Mouse (Mus musculus) hindbrain, embryonic 12.5 days (tissue): Measurements from ENCODE around the gene Gm10320. TPM values are rescaled to one million over a fixed set of nuclear protein-coding genes. Genes with fewer than 3 reads are reported as not detected.

Experiments used
- ATAC-seq: fragments of 200-750 bp; cut with Nextera tagmentation; 2 replicates; pipeline ENCODE4 v1.8.0; 2017; ENCODE audit warnings: moderate TSS enrichment; ENCODE audit not compliant: low FRiP score
- H3K27ac ChIP-seq: fragments of 300-500 bp; sonication (generic); 2 replicates; pipeline ENCODE4 v1.5.1; 2016; ENCODE audit warnings: mild to moderate bottlenecking
- H3K27me3 ChIP-seq: fragments of 300-500 bp; sonication (generic); 2 replicates; pipeline ENCODE4 v1.6.1; 2016; ENCODE audit warnings: mild to moderate bottlenecking
- H3K36me3 ChIP-seq: fragments of 300-500 bp; sonication (generic); 2 replicates; pipeline ENCODE4 v1.6.1; 2016; ENCODE audit warnings: mild to moderate bottlenecking
- H3K4me1 ChIP-seq: fragments of 300-500 bp; sonication (generic); 2 replicates; pipeline ENCODE4 v1.6.1; 2016
- H3K4me2 ChIP-seq: fragments of 300-500 bp; sonication (generic); replicated peaks from 2 replicates; pipeline ENCODE4 v1.6.1; 2016; ENCODE audit warnings: mild to moderate bottlenecking
- H3K4me3 ChIP-seq: fragments of 300-500 bp; sonication (generic); 2 replicates; pipeline ENCODE4 v1.5.1; 2016; ENCODE audit warnings: mild to moderate bottlenecking
- H3K9ac ChIP-seq: fragments of 300-500 bp; sonication (generic); 2 replicates; pipeline ENCODE4 v1.6.1; 2016; ENCODE audit warnings: mild to moderate bottlenecking, moderate library complexity
- H3K9me3 ChIP-seq: fragments of 300-500 bp; sonication (generic); replicated peaks from 2 replicates; pipeline ENCODE4 v1.6.1; 2016; ENCODE audit warnings: mild to moderate bottlenecking
- WGBS: fragments of 180-500 bp; shearing (Covaris S2); methylation state at CpG from one replicate; pipeline ENCODE4 v1.1.7; 2016; 5-methylcytosine and 5-hydroxymethylcytosine counted together
- polyA plus RNA-seq: library from polyadenylated mRNA; unstranded; fragments of >200 nt; fragmentation: Nextera tagmentation; extraction: Ambion mirVana; gene quantifications from 2 replicates; pipeline ENCODE4 v1.2.1, GENCODE M21; 2016

Gene Gm10320
- polyA plus RNA-seq = 0.74 TPM in 1 of 2 replicates, not detected in the other

DNA sequence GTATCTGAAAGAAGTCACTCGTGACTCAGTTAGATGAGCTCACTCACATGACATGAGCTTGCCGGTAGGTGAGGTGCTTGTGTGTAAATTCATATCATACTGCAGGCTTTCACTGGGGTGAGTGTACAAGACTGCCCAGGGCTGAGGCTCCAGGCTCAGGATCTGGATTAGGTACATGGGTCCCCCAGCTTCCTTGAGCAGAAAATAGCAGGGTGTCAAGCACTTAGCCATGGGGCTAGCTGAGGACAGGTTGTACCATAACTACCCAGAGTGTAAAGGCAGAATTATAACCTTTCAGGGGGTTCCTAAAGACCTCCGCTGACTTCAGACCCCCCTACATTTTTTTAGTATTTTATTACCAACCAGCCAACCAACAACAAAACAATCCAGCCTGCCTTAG lies at the start of gene Gm10320:
Gene Gm10320, minus strand, starts transcription at position 93 of the 400 bp plus-strand sequence.
- ATAC-seq = no peak
- H3K4me2 ChIP-seq = no peak within 1 kb of the TSS
- H3K9me3 ChIP-seq = no peaks in the 10 kb centered on the region

DNA sequence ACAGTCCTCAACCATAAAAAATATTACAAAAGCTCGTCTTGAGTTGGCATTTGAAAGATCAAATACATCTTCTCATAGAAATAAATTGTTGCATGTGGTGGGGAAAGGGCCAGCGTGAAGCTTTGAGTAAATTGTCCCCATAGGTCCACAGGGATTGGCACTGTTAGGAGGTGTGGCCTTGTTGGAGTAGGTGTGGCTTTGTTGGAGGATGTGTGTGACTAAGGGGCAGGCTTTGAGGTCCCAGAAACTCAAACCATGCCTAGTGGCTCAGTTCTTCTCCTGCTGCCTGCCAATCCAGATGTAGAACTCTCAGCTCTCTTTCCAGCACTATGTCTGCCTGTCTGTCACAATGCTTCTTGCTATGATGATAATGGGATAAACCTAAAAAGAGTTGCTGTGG lies 49.8 kb upstream of the Gm10320 start:
- H3K4me1 ChIP-seq = peaks cover 16% of the 10 kb centered on the region; the same call in 1 of the 2 replicates
- H3K9me3 ChIP-seq = no peaks in the 10 kb centered on the region
- H3K27me3 ChIP-seq = peaks cover 12% of the 10 kb centered on the region
- H3K4me2 ChIP-seq = no peak overlapping the region
- no peak overlapping the region for H3K4me3 ChIP-seq
- no peak overlapping the region for H3K27ac ChIP-seq
- no peak for ATAC-seq
- no peak overlapping the region for H3K9ac ChIP-seq
- WGBS = 82% methylated on average over 2 of the region's 2 CpGs
- H3K36me3 ChIP-seq = no peaks in the 10 kb centered on the region

More for the DNA sequence above, at the start of gene Gm10320:
- no peak within 1 kb of the TSS for H3K27ac ChIP-seq
- no peak within 1 kb of the TSS for H3K4me3 ChIP-seq
- peaks cover 10% of the 10 kb centered on the region for H3K27me3 ChIP-seq
- WGBS = 73% methylated on average over 3 of the region's 3 CpGs
- H3K36me3 ChIP-seq = no peaks in the 10 kb centered on the region
- peaks cover 2% of the 10 kb centered on the region for H3K4me1 ChIP-seq
- no peak within 1 kb of the TSS for H3K9ac ChIP-seq

DNA sequence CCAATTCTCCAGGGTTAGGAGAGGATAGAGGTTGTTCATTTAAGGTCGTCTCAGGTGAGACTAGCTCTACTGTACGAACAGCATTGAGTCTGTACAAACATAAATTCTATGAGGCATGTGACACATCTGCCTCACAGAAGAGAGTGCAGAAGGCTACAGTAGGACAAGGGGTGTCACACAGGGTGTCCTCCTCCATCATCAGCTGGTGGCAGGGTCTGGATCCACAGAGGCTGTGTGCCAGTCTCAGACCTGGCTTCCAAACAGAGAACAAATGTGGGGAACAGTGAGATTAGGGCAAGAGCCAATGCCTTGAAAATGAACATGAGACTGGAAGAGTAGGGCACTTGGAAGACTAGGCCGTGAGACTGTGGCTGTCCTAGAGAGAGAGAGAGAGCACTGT lies 48.4 kb upstream of the Gm10320 start:
- Histone ChIP-seq H3K4me3 (no peak overlapping the region), H3K36me3 (no peaks in the 10 kb centered on the region), H3K27ac (no peak overlapping the region), H3K4me2 (no peak overlapping the region), H3K9ac (no peak overlapping the region), H3K4me1 (peaks cover 4% of the 10 kb centered on the region; the same call in 1 of the 2 replicates), H3K27me3 (peaks cover 12% of the 10 kb centered on the region), H3K9me3 (no peaks in the 10 kb centered on the region)
- WGBS = 88% methylated on average over 3 of the region's 3 CpGs
- no peak for ATAC-seq

- Histone ChIP-seq H3K4me1 (peaks cover 11% of the 10 kb centered on the region), H3K27me3 (peaks cover 12% of the 10 kb centered on the region), H3K36me3 (no peaks in the 10 kb centered on the region), H3K9ac (no peak overlapping the region), H3K4me3 (no peak overlapping the region), H3K27ac (no peak overlapping the region), H3K9me3 (no peaks in the 10 kb centered on the region), H3K4me2 (no peak overlapping the region)
- 79% methylated on average over 7 of the region's 7 CpGs for WGBS
- no peak for ATAC-seq
These were observed 47.5 kb upstream of the Gm10320 start for GRCm38 (mm10) chr13:98539311-98539710.

GRCm38 (mm10) chr13:98538587-98538986 lies 46.8 kb upstream of the Gm10320 start:
- no peaks in the 10 kb centered on the region for H3K9me3 ChIP-seq
- no peaks in the 10 kb centered on the region for H3K36me3 ChIP-seq
- H3K4me1 ChIP-seq = peaks cover 17% of the 10 kb centered on the region
- no peak overlapping the region for H3K27ac ChIP-seq
- no peak for ATAC-seq
- WGBS = 76% methylated on average over 5 of the region's 5 CpGs
- H3K27me3 ChIP-seq = peaks cover 8% of the 10 kb centered on the region
- H3K4me2 ChIP-seq = no peak overlapping the region
- no peak overlapping the region for H3K9ac ChIP-seq
- H3K4me3 ChIP-seq = no peak overlapping the region

DNA sequence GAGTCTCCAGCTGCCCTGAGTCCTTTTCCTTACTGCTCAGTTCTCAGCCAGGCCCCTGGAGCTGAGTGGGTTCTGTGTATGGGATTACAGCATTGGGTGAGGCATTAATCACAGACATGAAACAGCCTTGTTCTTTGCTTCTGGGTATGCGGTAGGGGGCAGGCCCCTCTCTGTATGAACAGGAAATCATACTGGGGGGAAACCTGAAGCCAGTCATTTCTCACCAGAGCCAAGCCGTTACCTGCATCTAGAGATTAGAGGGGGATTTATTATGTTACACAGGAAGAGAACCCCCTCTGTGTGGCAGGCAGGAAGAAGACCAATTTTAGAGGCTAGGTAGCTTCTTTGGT lies 43.1 kb upstream of the Gm10320 start:
- H3K36me3 ChIP-seq = no peaks in the 10 kb centered on the region
- no peak overlapping the region for H3K4me3 ChIP-seq
- H3K4me2 ChIP-seq = peak overlapping the region; percentile 34; the same call in 1 of the 2 replicates
- H3K9ac ChIP-seq = no peak overlapping the region
- H3K27me3 ChIP-seq = peaks cover 13% of the 10 kb centered on the region
- WGBS = 48% methylated on average over 2 of the region's 2 CpGs
- H3K9me3 ChIP-seq = peaks cover 5% of the 10 kb centered on the region; the same call in 1 of the 2 replicates
- peaks cover 35% of the 10 kb centered on the region for H3K4me1 ChIP-seq
- no peak overlapping the region for H3K27ac ChIP-seq
- no peak for ATAC-seq

DNA sequence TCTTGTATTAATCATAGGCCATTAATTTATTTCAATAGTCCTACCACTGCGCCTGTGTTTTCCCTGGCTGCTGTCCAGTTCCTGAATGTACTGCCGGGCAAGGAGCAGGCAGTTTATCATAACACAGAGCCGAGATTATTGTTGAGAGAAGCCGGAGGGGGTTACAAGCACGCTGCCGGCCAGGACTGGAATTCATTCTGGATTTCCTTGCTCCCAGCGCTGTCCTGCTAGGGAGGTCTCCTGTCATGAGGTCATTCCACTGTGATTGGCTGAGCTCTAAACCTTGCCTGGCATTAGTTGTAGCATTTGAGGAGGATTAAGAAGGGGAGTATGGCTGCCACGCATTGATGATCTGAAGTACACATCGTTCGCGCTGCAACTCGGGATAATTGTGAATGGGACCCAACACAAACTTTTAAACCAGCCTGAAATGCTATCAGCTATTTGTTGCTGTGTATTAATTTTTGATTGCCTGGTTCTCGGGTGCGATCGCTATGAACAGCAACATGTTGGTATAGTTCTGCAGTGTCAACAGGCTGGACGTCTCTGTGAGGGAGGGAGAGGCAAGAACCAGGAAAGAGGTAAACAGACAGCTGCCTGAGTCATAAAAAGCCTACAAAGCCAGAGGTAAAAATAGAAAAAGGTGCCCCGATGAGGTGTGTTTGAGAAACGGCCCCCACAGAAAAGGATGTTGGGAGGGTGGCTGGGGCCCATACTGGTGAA lies 42.5 kb upstream of the Gm10320 start:
- H3K27me3 ChIP-seq = peaks cover 13% of the 10 kb centered on the region
- no peak overlapping the region for H3K9ac ChIP-seq
- peak overlapping the region; percentile 36; the same call in 1 of the 2 replicates for H3K27ac ChIP-seq
- 30% methylated on average over 18 of the region's 18 CpGs for WGBS
- H3K4me1 ChIP-seq = peaks cover 35% of the 10 kb centered on the region
- peak overlapping the region; percentile 34 for H3K4me2 ChIP-seq
- peaks cover 5% of the 10 kb centered on the region; the same call in 1 of the 2 replicates for H3K9me3 ChIP-seq
- H3K36me3 ChIP-seq = no peaks in the 10 kb centered on the region
- ATAC-seq = peak; percentile 58
- H3K4me3 ChIP-seq = no peak overlapping the region

GRCm38 (mm10) chr13:98533415-98533814 lies 41.6 kb upstream of the Gm10320 start:
- no peak for ATAC-seq
- peaks cover 33% of the 10 kb centered on the region for H3K4me1 ChIP-seq
- WGBS = 25% methylated on average over 9 of the region's 9 CpGs
- H3K9me3 ChIP-seq = peaks cover 5% of the 10 kb centered on the region; the same call in 1 of the 2 replicates
- no peak overlapping the region for H3K27ac ChIP-seq
- H3K27me3 ChIP-seq = peaks cover 13% of the 10 kb centered on the region
- H3K36me3 ChIP-seq = no peaks in the 10 kb centered on the region
- H3K4me2 ChIP-seq = peak overlapping the region; percentile 7; the same call in 1 of the 2 replicates
- no peak overlapping the region for H3K9ac ChIP-seq
- no peak overlapping the region for H3K4me3 ChIP-seq

- peaks cover 32% of the 10 kb centered on the region for H3K4me1 ChIP-seq
- ATAC-seq = no peak
- no peak overlapping the region for H3K4me3 ChIP-seq
- no peak overlapping the region for H3K9ac ChIP-seq
- no peak overlapping the region for H3K4me2 ChIP-seq
- peaks cover 5% of the 10 kb centered on the region; the same call in 1 of the 2 replicates for H3K9me3 ChIP-seq
- H3K36me3 ChIP-seq = no peaks in the 10 kb centered on the region
- WGBS = 51% methylated on average over 12 of the region's 12 CpGs
- peaks cover 13% of the 10 kb centered on the region for H3K27me3 ChIP-seq
- H3K27ac ChIP-seq = no peak overlapping the region
These were observed 41.0 kb upstream of the Gm10320 start for GRCm38 (mm10) chr13:98532699-98533375.

DNA sequence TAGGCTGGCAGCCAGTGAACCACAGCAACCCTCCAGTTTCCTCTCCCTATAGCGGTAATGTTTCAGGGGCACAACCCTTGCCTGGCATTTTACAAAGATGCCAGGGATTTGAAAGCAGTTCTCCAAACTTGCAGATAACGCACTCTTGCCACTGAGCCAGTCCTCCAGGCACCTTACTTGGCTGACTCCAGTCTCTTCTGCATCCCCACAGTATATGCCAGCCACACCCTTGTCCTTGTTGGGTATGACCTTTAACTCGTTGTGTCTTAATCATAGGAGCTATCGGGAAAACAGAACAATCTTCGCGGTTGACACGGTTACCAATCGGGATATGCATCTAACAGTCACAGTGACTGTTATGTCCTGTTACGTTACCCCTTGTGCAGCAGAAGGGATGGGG lies 40.2 kb upstream of the Gm10320 start:
- Histone ChIP-seq H3K4me1 (peaks cover 32% of the 10 kb centered on the region), H3K27me3 (peaks cover 11% of the 10 kb centered on the region), H3K4me3 (no peak overlapping the region), H3K4me2 (no peak overlapping the region), H3K27ac (no peak overlapping the region), H3K9me3 (peaks cover 5% of the 10 kb centered on the region; the same call in 1 of the 2 replicates), H3K36me3 (no peaks in the 10 kb centered on the region), H3K9ac (no peak overlapping the region)
- ATAC-seq = no peak
- WGBS = 85% methylated on average over 9 of the region's 9 CpGs

DNA sequence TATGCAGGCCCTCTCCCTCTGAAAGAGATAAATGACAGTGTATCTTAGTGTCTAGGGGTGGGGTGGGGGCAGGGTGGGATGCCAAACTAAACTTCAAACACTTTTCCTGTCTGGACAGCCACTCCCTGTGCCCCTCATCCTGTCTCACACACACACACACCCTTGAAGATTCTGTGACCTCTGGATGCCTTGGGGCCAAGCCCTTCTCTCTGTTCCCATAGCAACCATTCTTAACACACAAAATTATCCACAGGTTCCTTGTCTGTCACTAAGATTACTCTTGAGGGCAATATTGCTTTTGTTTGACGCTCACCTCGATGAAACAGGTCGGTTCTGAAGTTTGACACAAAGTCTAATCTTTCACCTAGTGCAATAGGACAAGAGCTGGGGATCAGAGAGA lies 39.5 kb upstream of the Gm10320 start:
- Histone ChIP-seq H3K4me2 (no peak overlapping the region), H3K27me3 (peaks cover 11% of the 10 kb centered on the region; the same call in 1 of the 2 replicates), H3K4me3 (no peak overlapping the region), H3K9me3 (peaks cover 5% of the 10 kb centered on the region; the same call in 1 of the 2 replicates), H3K9ac (no peak overlapping the region), H3K36me3 (no peaks in the 10 kb centered on the region), H3K4me1 (peaks cover 32% of the 10 kb centered on the region), H3K27ac (no peak overlapping the region)
- 43% methylated on average over 3 of the region's 3 CpGs for WGBS
- ATAC-seq = no peak

DNA sequence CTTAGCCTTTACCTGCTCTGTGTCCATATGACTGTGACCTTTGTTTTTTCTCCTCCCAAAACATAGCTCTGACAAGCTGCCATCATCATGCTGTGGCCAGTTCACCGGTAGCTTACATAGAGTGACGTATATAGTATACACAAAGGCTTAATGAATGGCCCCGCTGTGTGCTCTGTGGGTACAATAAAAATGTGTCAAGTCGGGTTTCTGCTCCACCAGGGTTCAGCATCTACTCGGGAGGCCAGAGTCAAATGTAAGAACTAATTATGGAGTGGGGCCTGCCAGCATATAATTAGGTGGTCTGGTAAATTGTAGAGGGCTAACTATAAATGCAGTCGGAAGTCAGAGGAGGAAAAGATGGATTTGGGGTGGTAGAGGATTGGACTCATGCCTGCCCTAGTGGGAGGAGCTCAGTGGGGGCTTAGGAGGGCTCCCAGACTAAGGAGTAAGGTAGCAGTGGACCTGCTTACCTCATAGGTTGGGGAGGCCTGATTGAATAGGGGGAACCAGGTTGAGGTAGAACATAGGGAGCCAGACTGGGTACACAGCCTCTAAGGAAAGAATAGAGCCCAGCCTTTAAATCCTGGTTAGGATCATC lies 32.0 kb upstream of the Gm10320 start:
- Histone ChIP-seq H3K27ac (no peak overlapping the region), H3K36me3 (no peaks in the 10 kb centered on the region), H3K4me2 (no peak overlapping the region), H3K9me3 (no peaks in the 10 kb centered on the region), H3K27me3 (no peaks in the 10 kb centered on the region), H3K4me3 (no peak overlapping the region), H3K9ac (no peak overlapping the region), H3K4me1 (no peaks in the 10 kb centered on the region)
- 68% methylated on average over 6 of the region's 6 CpGs for WGBS
- no peak for ATAC-seq
